Mouse (Mus musculus) CH12F3 (cell line): Measurements from ENCODE around the gene Gdpd4.

Experiments
- in situ Hi-C: fragments of 300-500 bp; cut with MboI; formaldehyde crosslinking; loops from 2 replicates; pipeline ENCODE4 v1.14.3; 2020; ENCODE audit warnings: low sequenced_read_pairs

Gdpd4 gene

DNA sequence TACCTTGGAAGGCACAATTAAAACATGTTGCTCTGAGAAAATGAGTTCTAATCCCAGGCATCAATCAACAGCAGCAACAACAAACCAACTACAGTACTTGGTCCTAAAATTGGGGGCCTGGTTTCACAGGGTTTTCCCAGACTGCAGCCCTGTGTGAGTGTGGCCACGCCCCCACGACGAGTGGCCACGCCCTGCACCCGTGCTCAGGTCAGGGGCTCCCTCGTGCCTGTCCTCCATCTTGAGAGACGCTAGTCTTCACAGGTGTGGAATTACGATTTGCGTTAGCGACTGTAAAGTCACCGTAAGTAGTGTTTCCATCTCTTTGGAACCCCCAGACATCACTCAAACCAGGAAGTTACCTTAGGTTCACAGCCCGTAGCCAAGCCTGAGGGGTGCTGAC is at the start of gene Gdpd4:
Gdpd4 (plus strand) TSS at position 214 of the 400 bp plus-strand sequence.
- in situ Hi-C loops, result no loop called here

DNA sequence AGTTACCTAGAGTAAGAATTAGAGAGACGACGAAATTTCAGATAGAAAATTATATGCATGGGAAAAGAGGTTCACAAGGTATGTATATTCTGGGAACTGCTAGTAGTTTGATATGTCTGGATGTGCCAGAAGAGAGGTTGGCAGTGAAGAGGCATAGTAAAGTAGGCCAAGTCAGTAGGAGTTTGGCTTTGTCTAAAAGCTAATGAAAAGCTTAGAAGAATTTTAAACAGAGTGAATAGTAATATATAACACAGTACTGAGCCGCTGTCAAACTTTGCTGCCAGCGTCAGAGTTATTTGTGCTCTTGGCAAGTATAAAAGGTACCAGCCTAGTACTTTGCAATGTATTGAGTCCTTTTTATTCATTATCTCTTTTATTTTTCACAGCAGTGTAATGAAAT is 47.4 kb upstream of the Gdpd4 start:
- in situ Hi-C loops, result no loop called here

DNA sequence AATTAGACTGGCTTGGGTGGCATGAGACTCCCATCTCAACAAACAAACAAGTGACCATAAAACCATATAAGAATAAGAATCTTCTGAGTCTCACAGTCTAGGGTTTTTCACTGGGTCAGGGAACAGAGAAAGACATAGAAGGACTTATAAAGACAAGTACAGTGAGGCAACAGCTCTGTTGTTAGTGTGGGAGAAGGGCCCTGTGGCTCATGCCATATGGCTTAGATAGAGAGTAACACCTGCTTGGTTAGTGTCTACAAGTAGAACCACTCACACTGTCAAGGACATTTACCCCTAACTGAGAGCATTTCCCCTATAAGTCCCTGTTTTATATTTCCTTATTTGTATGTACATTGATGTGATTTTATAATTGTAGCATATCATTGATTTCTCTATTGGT is 46.4 kb upstream of the Gdpd4 start:
- in situ Hi-C loops, result no loop called here

DNA sequence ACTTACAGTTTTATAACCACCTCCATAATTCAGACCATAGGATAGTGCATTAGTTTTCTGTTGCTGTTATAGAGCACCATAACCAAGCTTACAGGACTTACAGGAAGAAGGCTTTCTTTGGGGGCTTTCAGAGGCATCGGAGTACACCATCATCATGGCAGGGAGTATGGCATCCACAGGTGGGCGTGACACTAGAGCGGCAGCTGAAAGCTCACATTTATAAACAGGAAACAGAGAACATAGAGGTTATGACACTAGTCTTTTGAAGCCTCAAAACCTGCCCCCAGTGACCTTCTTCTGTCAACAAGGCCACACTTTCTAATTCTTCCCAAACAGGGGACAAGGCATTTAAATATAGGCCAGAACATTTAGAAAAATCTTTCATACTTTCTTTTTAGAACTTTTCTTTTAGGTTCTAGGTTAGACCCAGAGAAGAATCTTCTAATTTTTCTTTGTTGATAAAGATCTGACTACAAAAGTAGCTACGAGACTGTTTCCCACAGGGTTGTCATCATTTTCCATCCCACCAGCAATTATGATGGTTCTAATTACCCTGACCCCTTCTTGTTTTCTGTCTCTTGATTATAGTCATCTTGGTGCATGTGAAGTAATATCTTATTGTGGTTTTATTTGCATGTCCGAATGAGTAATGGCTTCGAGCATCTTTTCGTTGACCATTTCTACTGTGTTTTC is 41.8 kb upstream of the Gdpd4 start:
- in situ Hi-C loops, result no loop called here

DNA sequence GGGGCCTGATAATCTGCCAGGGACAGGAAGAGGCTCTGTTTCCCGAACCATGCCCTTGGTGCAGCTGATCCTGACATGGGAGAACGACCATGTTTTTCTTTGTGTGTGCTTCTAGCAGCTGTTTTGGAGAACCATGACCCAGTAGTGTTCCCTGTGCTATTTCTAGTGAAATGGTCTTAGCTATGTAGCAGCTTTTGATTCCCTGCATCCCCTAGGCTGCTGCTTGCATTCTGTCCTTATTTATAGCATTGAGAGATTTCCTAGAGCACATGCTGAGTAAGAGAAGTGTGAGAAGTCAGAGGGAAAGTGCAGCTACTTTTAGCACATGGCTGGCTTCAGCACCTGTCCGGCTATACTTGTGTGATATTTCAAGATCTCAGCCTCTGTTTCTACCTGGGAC is 8.1 kb upstream of the Gdpd4 start:
- in situ Hi-C loops, result no loop called here

DNA sequence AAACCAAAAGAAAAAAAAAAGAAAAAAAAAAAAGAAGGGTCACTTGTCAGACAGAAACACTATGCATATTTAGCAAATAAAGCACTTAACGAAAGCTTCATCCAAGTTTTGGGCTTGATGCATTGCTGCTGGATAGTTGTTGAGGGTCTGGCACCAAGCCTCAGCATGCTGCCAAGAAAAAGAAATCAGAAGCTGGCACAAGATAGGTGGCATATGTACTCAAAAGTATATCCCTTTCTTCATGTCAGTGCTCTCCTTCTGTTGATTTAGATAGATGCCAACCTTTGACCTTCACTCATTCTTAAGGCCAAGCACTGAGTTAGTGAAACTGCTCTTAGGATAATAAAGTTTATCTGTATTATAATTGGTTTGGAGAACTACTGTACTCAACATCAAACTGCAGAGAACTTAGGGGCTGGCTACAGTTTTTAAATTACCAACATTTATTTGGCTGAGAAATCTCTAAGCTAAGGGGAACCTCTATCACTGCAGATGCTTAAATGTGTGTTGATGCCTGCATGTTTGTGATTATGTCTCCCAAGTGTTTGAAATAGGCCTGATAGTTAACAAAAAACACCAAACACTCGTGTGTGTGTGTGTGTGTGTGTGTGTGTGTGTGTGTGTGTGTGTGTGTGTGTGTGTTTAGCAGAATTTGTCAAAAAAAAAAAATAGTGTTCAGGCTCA is 4.8 kb upstream of the Gdpd4 start:
- in situ Hi-C loops, result no loop called here

DNA sequence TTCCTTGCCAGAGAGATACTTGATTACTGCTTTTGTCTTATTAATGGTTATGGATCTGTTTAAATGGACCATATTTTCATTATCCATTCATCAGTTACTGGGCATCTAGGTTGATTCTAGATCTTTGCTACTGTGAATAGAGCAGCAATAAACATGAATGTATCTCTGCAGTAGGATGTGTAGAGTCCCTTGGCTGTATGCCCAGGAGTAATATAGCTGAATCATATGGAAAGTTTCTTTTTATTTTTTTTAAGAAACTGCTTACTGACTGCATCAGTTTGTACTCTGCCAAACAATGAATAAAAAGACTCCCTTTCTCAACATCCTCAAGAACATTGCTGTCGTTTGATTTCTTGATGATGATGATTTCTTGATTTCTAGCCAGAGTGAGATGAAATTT is 6.1 kb downstream of the Gdpd4 start:
- in situ Hi-C loops, result no loop called here

DNA sequence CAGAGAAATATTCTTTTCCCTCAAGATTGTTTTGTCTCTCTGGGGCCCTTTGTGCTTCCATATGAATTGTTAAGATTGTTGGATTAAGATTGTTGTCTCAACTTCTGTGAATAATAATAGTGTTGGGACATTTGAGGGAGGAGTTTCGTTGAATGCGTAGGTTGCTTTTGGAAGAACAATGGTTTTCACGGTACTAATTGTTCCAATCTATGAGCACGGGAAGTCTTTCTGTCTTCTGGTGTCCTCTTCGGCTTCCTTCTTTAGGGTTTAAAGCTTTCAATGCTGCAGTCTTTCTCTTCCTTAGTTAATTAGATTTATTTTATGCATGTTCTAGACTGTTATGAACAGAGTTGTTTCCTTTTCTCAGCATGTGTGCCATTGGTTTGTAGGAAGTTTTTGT is 7.2 kb downstream of the Gdpd4 start:
- in situ Hi-C loops, result no loop called here

DNA sequence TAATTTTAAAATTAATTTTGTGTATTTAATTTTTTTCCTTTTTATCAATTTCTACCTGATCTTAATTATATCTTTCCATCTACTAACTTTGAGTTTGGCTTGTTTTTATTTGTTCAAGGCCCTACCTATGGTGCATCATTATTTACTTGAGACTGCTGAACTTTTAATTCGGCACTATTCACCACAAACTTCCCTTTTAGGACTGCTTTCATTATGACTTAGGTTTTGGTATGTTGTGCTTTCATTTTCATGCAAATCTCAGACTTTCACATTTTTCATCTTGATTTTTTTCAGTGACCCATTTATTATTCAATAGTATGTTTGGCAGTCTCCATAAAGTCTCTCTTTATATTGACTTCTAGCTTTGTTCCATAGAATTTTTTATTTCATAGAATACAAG is 24.7 kb downstream of the Gdpd4 start:
- in situ Hi-C loops, result no loop called here

DNA sequence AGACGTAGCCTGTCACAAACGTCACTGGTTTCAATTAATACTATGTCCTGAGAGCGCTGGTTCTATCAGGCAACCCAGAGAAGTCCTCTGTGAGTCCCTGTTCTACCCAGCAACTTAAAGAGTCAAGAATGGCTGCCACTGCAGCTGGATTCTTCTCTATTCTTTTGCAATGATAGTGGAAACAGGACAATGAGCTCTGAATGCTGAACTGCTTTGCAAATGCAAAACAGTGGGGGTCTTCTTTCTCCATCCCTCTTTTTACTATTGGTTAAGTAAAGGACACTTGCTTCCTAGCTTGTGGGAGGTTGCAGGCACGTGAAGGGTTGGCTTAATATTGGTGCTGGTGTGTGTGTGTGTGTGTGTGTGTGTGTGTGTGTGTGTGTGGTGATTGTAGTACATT is 52.7 kb downstream of the Gdpd4 start:
- in situ Hi-C loops, result no loop called here

DNA sequence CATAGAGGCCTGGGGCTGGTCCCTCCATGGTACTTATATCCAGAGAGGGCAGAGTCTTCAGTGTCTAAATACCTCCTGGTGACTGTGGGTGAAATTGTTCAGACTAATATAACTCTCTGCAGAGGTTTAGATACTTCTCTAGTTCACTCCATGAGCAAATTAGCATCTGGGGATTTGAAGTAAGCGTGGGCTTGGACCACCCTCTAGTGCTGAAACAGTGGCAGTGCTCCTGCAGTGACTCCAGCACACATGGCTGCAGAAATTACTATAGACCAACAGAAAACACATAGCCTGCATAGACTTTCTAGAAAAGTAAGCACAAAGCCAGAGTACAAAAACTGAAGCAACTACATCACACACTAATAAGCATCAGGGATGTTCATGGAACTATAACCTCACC is 57.7 kb downstream of the Gdpd4 start:
- in situ Hi-C loops, result no loop called here

DNA sequence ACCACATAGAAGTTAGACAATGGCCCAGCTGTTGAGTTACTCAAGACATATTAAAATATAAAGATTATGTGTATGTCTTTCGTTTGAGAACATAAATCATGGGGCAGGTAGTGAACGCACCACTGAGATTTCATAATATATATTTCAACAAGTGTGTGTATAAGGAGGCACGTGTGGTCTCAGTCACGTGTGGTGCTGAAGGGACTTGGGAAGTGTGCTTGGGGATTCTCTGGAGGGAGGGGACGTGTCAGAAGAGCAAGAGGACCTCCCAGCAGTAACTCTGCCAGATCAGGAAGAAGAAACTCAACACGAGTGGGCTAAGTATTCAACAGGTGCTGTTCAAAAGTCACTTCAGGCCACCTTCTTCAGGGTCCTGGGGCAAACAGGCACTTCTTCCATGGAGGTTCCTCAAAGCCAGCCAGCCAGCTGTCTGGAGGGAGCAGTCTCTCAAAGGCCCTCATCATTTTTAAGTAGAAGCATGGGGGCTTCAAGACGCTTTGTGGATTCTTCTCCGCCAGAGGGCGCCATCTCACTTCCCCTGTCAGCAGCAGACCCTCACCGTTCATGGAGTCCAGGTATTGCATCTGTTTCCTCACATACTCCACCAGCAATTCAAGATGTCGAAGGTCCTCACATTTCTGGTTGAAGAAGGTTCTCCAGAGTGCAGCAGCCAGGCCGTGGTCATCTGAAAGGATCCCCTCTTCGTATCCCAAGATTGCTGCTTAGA is 64.5 kb downstream of the Gdpd4 start:
- in situ Hi-C loops, result loop anchor here (10.0 kb wide), 1 partner anchor 141 kb away; no protein-coding TSS in a partner anchor

DNA sequence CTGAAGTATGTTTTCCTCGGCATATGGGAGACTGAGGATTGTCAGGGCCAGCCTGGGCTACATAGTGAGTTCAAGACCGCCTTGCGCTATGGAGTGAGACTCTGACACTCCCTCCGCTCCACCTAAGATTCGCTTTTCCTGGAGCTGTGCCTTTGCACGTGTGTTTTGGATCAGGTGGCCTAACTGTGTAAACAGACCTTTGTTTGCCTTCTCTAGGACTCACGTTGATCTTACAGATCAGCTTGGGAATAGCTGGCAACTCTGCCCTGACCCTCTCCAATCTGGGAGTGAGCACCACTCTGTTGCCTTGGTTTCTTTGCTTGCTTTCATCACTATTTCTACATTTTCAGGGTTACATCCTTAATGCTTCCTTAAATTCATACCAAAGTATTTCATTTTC is 82.9 kb downstream of the Gdpd4 start:
- in situ Hi-C loops, result no loop called here

DNA sequence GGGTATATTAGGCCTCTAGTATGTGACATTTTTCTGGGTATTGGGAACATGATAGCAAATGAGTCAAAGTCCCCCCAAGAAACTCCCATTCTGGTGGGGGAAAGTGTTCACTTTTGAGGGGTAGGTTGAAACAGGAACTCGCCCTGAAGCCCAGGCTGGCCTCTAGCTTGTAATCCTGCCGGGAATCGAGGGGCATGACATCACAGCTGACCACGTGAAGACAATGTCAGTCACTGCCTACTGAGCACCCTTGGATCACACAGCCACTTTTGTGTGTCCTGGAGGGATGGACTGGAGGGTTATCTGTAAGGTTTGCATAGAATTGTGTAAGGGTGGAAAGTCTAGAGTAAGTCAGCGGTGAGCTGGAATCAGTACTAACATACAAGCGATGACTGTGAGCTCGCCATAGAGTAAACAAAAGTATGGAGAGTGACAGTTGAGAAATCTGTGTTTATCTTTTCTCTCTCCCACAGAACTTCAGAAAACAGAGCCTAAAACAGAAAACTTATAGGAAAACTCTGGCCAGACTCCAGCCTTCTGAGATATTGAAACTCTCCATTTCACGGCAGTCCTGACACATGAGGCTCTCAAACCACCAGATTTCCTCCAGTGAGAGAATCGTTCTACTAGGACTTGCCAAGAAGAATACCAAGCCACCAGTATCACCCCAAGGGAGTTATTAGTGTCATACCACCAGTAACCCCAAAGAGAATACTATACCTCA is 128.5 kb downstream of the Gdpd4 start:
- in situ Hi-C loops, result no loop called here

DNA sequence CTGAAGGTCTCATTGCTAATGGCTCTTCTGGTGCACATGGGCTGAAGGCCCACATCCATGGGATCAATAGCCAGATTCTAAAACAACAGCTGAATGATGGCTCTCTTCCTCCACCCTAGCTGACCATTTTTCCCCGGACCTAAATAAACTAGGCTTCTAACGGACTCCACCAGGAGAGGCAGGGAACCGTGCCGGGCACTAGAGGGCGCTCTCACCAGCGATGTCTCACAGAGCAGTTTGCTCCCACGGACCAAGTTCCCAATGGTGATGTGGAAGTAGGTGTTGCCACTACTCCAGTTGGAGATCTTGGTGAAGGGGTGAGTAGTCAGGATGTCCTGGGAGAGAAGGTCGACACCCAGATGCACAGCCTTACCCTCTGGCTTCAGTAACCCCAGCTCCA is 132.2 kb downstream of the Gdpd4 start:
- in situ Hi-C loops, result no loop called here

DNA sequence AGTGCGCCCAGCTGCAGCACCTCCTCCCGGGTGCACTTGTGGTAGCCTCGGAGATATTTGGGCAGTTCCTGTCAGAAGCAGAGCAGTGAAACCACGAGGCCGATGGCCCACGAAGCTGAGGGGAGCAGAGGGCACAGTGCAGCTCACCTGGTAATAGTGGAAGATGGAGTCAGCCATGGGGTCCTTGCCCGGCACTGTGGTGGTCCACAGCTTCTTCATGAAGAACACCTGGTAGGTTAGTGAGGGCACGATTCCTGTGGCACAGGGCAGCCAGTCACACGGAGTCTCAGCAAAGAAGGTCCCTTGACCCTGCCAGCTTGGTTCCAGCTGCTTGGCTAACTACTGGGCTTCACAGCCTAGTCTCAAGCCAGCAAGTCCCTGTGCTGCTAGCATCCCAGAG is 134.7 kb downstream of the Gdpd4 start:
- in situ Hi-C loops, result no loop called here

DNA sequence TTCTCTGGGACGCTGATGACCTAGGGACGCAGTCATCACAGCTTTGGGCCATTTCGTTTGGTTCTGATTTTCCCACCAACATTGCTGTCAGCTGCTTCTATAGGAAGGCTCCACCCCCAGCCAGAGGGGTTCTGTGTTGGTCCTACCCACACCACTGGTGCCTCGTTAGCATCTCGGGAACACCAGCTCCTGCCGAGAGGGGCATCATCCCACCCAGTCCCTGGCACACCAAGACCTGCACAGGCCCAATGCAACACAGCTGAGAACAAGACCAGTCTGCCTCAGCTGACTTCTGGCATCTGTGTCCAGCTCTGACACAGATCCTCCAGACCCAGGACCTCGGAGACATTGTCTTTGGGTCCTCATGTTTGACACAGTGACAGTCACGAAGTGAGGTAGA is 135.2 kb downstream of the Gdpd4 start:
- in situ Hi-C loops, result no loop called here

DNA sequence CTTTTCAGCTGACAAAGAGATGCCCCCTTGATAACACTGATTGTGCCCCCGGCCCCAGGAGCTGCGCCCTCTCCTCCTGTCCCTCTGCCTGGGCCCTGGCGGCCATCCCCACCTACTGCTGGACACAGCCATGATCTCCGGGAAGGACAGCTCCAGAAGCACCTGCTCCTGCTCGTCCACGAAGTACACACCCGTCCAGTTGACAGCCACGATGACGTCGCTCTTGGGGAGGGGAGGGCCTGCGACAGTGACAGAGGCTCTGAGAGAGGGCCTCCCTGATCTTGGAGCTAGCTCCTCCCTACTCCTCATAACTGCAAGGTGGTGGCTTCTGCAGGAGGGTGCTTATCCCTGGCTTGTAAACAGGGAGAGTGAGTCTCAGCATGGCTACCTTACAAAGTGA is 146.5 kb downstream of the Gdpd4 start:
- in situ Hi-C loops, result no loop called here

DNA sequence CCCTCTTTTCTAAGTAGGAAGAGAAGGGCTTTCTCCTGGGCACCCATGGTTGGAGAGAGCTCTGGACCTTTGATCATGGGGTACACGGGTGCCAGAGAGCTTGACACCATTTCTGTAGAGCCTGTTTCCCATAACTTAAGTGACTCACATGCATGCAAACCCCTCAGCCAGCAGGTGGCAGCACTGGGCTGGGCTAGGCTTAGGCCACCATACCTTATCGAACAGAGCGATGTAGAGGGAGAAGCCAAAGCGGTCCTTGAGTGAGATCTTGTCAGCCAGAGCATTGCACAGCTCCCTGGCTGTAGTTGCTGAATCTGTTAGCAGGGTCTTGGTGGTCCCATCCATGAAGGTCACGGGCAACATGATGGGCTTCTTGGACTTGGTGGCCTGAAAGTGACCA is 151.9 kb downstream of the Gdpd4 start:
- in situ Hi-C loops, result no loop called here

DNA sequence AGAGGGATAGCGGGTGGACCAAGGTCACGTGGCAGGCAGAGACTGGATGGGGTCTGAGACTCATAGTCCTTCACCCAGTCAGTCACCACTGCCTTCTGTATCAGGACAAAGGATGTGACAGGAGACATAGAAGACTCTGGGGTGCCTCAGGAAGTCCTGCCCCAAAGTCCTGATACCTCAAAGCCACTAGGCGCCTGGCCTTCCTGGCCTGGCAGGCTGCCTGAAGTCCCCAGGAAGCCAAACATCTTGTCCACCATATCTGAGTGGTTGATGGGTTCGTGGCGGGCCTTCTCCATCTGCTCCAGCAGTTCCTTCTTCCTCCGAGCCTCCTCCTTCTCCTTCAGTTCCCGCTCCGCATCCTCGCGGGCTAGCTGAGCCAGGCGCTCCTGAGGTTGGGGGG is 157.7 kb downstream of the Gdpd4 start:
- in situ Hi-C loops, result no loop called here

DNA sequence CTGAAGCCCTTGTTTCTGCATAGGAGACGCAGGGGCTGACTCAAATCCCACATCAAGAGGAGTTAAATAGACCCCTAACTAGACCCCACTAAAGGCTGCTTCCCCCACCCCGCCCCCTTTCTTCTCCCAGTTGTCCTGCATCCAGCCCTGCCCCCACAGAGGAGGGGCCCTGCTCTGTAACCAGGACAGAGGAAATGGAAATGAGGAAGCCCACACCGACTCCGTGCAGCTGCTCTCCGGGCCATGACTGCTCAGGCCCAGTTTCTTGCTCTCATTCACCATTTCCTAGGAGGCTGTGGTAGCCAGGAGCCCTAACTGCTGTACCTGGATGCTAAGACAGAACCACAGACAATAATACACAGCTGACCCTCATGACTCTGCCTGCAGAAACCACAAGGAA is 162.6 kb downstream of the Gdpd4 start:
- in situ Hi-C loops, result no loop called here
